Mouse (Mus musculus): Measurements from ENCODE around the gene Tmem38b. TPM values are rescaled to one million over a fixed set of nuclear protein-coding genes. Genes with fewer than 3 reads are reported as not detected.

Gene Tmem38b
- polyA plus RNA-seq, 1 experiment from 2014 or later: 10.9 TPM

GRCm38 (mm10) chr4:53844835-53845619, 19.2 kb downstream of the Tmem38b start:
- Histone ChIP-seq H3K9me3 (ENCODE audit: control insufficient read depth) (no peaks in the 10 kb centered on the region), H3K27me3 (replicated peaks; ENCODE audit: control insufficient read depth, insufficient read depth, low read length) (no peaks in the 10 kb centered on the region)
- TF ChIP-seq CTCF (IDR thresholded peaks at IDR 0.05; ENCODE audit: low read depth): peak; percentile 83

GRCm38 (mm10) chr4:53845656-53846055, 19.8 kb downstream of the Tmem38b start:
- 0 out of 2 replicates have a peak, but pooled peaks cover 1% of the 10 kb centered on the region for H3K36me3 ChIP-seq (ENCODE audit: control insufficient read depth, insufficient read depth)
- no peak overlapping the region for H3K4me3 ChIP-seq (ENCODE audit: low read depth, low read length)
- TF ChIP-seq CTCF (IDR thresholded peaks at IDR 0.05; ENCODE audit: low read depth): no peak
- H3K4me1 ChIP-seq (replicated peaks; ENCODE audit: control insufficient read depth, insufficient read depth, low read length): no peaks in the 10 kb centered on the region
- no peak overlapping the region for H3K9ac ChIP-seq (ENCODE audit: low read depth, low read length)
- 90% methylated on average over 1 of the region's 1 CpGs for WGBS
- no peak overlapping the region for H3K4me2 ChIP-seq (replicated peaks; ENCODE audit: low read depth)
- H3K27ac ChIP-seq (ENCODE audit: low read depth, low read length): no peak overlapping the region
- no peaks in the 10 kb centered on the region for H3K9me3 ChIP-seq (ENCODE audit: control insufficient read depth)
- no peaks in the 10 kb centered on the region for H3K27me3 ChIP-seq (replicated peaks; ENCODE audit: control insufficient read depth, insufficient read depth, low read length)
- ATAC-seq: no peak

More at GRCm38 (mm10) chr4:53844835-53845619, 19.2 kb downstream of the Tmem38b start:
- Histone ChIP-seq H3K9ac (ENCODE audit: low read depth, low read length) (no peak overlapping the region), H3K27ac (ENCODE audit: low read depth, low read length) (no peak overlapping the region), H3K36me3 (ENCODE audit: control insufficient read depth, insufficient read depth) (no peaks in the 10 kb centered on the region), H3K4me1 (replicated peaks; ENCODE audit: control insufficient read depth, insufficient read depth, low read length) (no peaks in the 10 kb centered on the region), H3K4me3 (ENCODE audit: low read depth, low read length) (no peak overlapping the region), H3K4me2 (replicated peaks; ENCODE audit: low read depth) (no peak overlapping the region)
- 59% methylated on average over 6 of the region's 6 CpGs for WGBS
- no peak for ATAC-seq

GRCm38 (mm10) chr4:53846326-53846725, 20.5 kb downstream of the Tmem38b start:
- Histone ChIP-seq H3K9me3 (ENCODE audit: control insufficient read depth) (no peaks in the 10 kb centered on the region), H3K36me3 (ENCODE audit: control insufficient read depth, insufficient read depth) (peaks cover 8% of the 10 kb centered on the region; the same call in 1 of the 2 replicates), H3K4me3 (ENCODE audit: low read depth, low read length) (no peak overlapping the region), H3K27ac (ENCODE audit: low read depth, low read length) (no peak overlapping the region), H3K9ac (ENCODE audit: low read depth, low read length) (no peak overlapping the region), H3K27me3 (replicated peaks; ENCODE audit: control insufficient read depth, insufficient read depth, low read length) (no peaks in the 10 kb centered on the region), H3K4me1 (replicated peaks; ENCODE audit: control insufficient read depth, insufficient read depth, low read length) (no peaks in the 10 kb centered on the region), H3K4me2 (replicated peaks; ENCODE audit: low read depth) (no peak overlapping the region)
- WGBS: 55% methylated on average over 2 of the region's 2 CpGs
- no peak for TF ChIP-seq CTCF (IDR thresholded peaks at IDR 0.05; ENCODE audit: low read depth)
- ATAC-seq: no peak

- Histone ChIP-seq H3K36me3 (ENCODE audit: control insufficient read depth, insufficient read depth) (peaks cover 8% of the 10 kb centered on the region; the same call in 1 of the 2 replicates), H3K4me2 (replicated peaks; ENCODE audit: low read depth) (no peak overlapping the region), H3K27ac (ENCODE audit: low read depth, low read length) (no peak overlapping the region), H3K9me3 (ENCODE audit: control insufficient read depth) (no peaks in the 10 kb centered on the region), H3K4me1 (replicated peaks; ENCODE audit: control insufficient read depth, insufficient read depth, low read length) (no peaks in the 10 kb centered on the region), H3K9ac (ENCODE audit: low read depth, low read length) (no peak overlapping the region), H3K27me3 (replicated peaks; ENCODE audit: control insufficient read depth, insufficient read depth, low read length) (no peaks in the 10 kb centered on the region), H3K4me3 (ENCODE audit: low read depth, low read length) (no peak overlapping the region)
- no peak for TF ChIP-seq CTCF (IDR thresholded peaks at IDR 0.05; ENCODE audit: low read depth)
- ATAC-seq: no peak
- whole genome bisulfite sequencing: 90% methylated on average over 4 of the region's 4 CpGs
These were observed 21.7 kb downstream of the Tmem38b start for GRCm38 (mm10) chr4:53847541-53847940.

- no peak overlapping the region for H3K27ac ChIP-seq (ENCODE audit: low read depth, low read length)
- H3K36me3 ChIP-seq (ENCODE audit: control insufficient read depth, insufficient read depth): peaks cover 8% of the 10 kb centered on the region; the same call in 1 of the 2 replicates
- H3K4me1 ChIP-seq (replicated peaks; ENCODE audit: control insufficient read depth, insufficient read depth, low read length): no peaks in the 10 kb centered on the region
- WGBS: 93% methylated on average over 3 of the region's 3 CpGs
- H3K9me3 ChIP-seq (ENCODE audit: control insufficient read depth): no peaks in the 10 kb centered on the region
- H3K4me3 ChIP-seq (ENCODE audit: low read depth, low read length): no peak overlapping the region
- H3K4me2 ChIP-seq (replicated peaks; ENCODE audit: low read depth): no peak overlapping the region
- no peak for ATAC-seq
- H3K27me3 ChIP-seq (replicated peaks; ENCODE audit: control insufficient read depth, insufficient read depth, low read length): no peaks in the 10 kb centered on the region
- no peak for TF ChIP-seq CTCF (IDR thresholded peaks at IDR 0.05; ENCODE audit: low read depth)
- H3K9ac ChIP-seq (ENCODE audit: low read depth, low read length): no peak overlapping the region
These were observed 22.5 kb downstream of the Tmem38b start for GRCm38 (mm10) chr4:53848308-53848707.

GRCm38 (mm10) chr4:53848816-53849215, 23.0 kb downstream of the Tmem38b start:
- Histone ChIP-seq H3K36me3 (ENCODE audit: control insufficient read depth, insufficient read depth) (peaks cover 8% of the 10 kb centered on the region; the same call in 1 of the 2 replicates), H3K4me2 (replicated peaks; ENCODE audit: low read depth) (no peak overlapping the region), H3K27me3 (replicated peaks; ENCODE audit: control insufficient read depth, insufficient read depth, low read length) (no peaks in the 10 kb centered on the region), H3K27ac (ENCODE audit: low read depth, low read length) (no peak overlapping the region), H3K4me3 (ENCODE audit: low read depth, low read length) (no peak overlapping the region), H3K9me3 (ENCODE audit: control insufficient read depth) (no peaks in the 10 kb centered on the region), H3K4me1 (replicated peaks; ENCODE audit: control insufficient read depth, insufficient read depth, low read length) (no peaks in the 10 kb centered on the region), H3K9ac (ENCODE audit: low read depth, low read length) (no peak overlapping the region)
- WGBS: 87% methylated on average over 8 of the region's 8 CpGs
- no peak for TF ChIP-seq CTCF (IDR thresholded peaks at IDR 0.05; ENCODE audit: low read depth)
- no peak for ATAC-seq
